Mouse (Mus musculus) cortical plate, adult 2 months (tissue): ENCODE measurements around the gene Supt3.

ENCODE experiments used
- CTCF ChIP-seq: fragments of 200-500 bp; IDR thresholded peaks from 2 replicates; pipeline ENCODE4 v1.5.1; 2011; ENCODE audit warnings: mild to moderate bottlenecking, control low read depth, low read length; ENCODE audit not compliant: insufficient read depth; ENCODE audit errors: extremely low read depth
- POLR2A ChIP-seq: fragments of 200-500 bp; IDR thresholded peaks from 2 replicates; pipeline ENCODE4 v1.6.1; 2011; ENCODE audit warnings: mild to moderate bottlenecking, low read length, control low read depth; ENCODE audit not compliant: insufficient read depth; ENCODE audit errors: extremely low read depth

- TF ChIP-seq CTCF = no peak
- TF ChIP-seq POLR2A = no peak
Measured at GRCm38 (mm10) chr17:44863165-44863564, 86.2 kb downstream of the Supt3 start.
